Mouse (Mus musculus): ENCODE measurements around the gene Rpp14.

- TF ChIP-seq CTCF (IDR thresholded peaks at IDR 0.05; ENCODE audit: borderline replicate concordance, insufficient read depth, low read length) (no peak), POLR2A (IDR thresholded peaks at IDR 0.05; ENCODE audit: low read depth, low read length) (no peak)
Measured at GRCm38 (mm10) chr14:8056076-8056475, 24.1 kb upstream of the Rpp14 start.
